Mouse (Mus musculus): ENCODE measurements around the gene Panx3. TPM values are rescaled to one million over a fixed set of nuclear protein-coding genes. Genes with fewer than 3 reads are reported as not detected.

The Panx3 gene
- polyA plus RNA-seq, 1 experiment, result not detected

DNA sequence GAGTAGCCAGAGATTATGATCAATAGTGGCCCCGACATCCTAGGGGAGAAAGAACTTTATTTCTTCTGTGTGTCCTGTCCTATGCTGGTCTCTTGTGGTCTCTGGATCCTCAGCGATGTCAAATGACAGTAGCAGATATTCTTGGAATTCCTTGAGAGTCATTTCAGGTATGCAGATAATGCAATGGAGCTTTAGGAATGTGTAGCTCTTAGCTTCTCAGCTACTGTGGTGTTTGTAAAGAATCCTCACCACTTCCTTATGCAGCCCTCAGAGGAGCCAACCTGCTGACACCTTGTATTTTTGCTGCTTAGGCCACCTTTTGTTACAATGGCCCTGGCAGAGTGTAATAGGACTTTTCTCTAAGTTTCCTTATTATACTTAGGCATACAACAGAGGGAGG is 4.4 kb downstream of the Panx3 start:
- TF ChIP-seq FLI1 (IDR thresholded peaks at IDR 0.05; ENCODE audit: low read length) (no peak), GATA1 (IDR thresholded peaks at IDR 0.05; ENCODE audit: borderline replicate concordance, low read length) (no peak)

DNA sequence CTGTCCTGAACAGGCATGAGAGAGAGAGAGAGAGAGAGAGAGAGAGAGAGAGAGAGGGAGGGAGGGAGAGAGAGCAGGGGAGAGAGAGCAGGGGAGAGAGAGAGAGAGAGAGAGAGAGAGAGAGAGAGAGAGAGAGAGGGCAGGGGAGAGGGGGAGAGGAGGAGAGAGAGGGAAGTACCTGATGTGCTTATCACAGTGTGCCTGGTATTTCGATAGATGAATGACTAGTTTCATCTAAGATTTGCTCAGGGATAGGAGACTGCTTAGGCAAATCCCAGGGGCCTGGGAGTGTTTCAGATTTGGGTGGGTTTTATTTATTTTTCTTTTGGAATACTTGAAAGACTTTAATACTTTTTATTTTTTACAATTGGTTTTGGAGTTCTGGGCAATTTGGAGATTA is 5.8 kb downstream of the Panx3 start:
- peaks cover 11% of the 10 kb centered on the region; the same call in 1 of the 2 replicates for H3K4me1 ChIP-seq
- H3K4me3 ChIP-seq (replicated peaks), result no peak overlapping the region

More for the DNA sequence above, 4.4 kb downstream of the Panx3 start:
- peaks cover 3% of the 10 kb centered on the region for H3K4me1 ChIP-seq
- H3K36me3 ChIP-seq (replicated peaks; ENCODE audit: low read length), result no peaks in the 10 kb centered on the region
- H3K27me3 ChIP-seq (replicated peaks), result peaks cover 32% of the 10 kb centered on the region
- H3K4me3 ChIP-seq (replicated peaks), result no peak overlapping the region
- H3K9me3 ChIP-seq, result no peaks in the 10 kb centered on the region

DNA sequence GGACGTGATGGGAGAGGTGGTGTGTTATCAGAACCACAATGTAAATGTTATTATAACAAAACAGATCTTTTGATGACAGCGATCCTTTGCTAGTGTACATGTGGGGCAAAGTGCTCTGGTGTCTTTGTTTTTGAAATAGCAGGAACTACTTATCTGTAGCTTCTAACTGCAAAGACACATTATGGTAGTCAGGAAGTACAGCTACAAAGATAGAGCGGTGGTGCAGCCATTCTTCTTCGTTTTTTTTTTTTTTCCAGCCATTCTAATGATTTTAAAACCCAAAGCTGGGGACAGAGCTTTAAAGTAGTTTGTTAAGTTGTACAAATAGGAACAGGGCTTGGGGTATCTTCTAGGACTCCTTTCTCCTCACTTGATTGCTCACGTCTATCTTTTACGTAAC is 9.6 kb downstream of the Panx3 start:
- Histone ChIP-seq H3K4me3 (replicated peaks) (no peak overlapping the region), H3K9me3 (no peaks in the 10 kb centered on the region), H3K27me3 (replicated peaks) (peaks cover 12% of the 10 kb centered on the region), H3K36me3 (replicated peaks; ENCODE audit: low read length) (peaks cover 10% of the 10 kb centered on the region), H3K4me1 (peaks cover 20% of the 10 kb centered on the region; the same call in 1 of the 2 replicates)
- TF ChIP-seq FLI1 (IDR thresholded peaks at IDR 0.05; ENCODE audit: low read length) (no peak), GATA1 (IDR thresholded peaks at IDR 0.05; ENCODE audit: borderline replicate concordance, low read length) (no peak)

More for the DNA sequence above, 5.8 kb downstream of the Panx3 start:
- no peaks in the 10 kb centered on the region for H3K9me3 ChIP-seq
- TF ChIP-seq GATA1 (IDR thresholded peaks at IDR 0.05; ENCODE audit: borderline replicate concordance, low read length) (no peak), FLI1 (IDR thresholded peaks at IDR 0.05; ENCODE audit: low read length) (no peak)
- H3K27me3 ChIP-seq (replicated peaks), result peaks cover 25% of the 10 kb centered on the region
- H3K36me3 ChIP-seq (replicated peaks; ENCODE audit: low read length), result no peaks in the 10 kb centered on the region

DNA sequence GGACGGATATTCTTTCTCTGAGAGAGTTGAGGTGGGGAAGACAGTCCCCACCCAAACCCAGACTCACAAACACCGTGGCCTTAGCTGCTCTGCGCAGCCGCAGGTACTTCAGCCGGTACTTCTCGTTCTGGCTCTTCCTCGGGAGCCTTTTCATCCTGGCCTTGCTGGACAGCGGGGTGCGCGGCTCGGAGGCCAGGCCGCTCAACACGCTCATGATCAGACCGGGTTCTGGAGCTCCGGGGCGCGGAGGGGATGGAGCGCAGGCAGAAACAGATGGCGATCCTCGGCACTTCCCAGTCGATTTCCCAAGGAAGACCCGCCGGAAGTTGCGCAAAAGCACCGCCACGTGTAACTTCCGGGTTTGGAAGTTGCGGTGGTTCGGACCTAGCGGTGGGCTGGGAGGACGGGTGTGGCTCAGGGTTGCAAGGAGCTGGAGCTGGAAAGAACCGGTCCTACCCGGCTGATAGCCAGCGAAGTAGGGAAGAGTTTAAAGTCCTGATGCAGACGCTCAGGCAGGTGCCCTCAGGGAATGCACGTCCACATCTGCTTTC is 12.0 kb downstream of the Panx3 start, which contains the start of gene Tbrg1:
TSS of gene Tbrg1 (minus strand) at position 382 of the 551 bp plus-strand sequence.
- H3K36me3 ChIP-seq (replicated peaks; ENCODE audit: low read length), result peaks cover 34% of the 10 kb centered on the region
- peaks cover 20% of the 10 kb centered on the region; the same call in 1 of the 2 replicates for H3K4me1 ChIP-seq
- no peaks in the 10 kb centered on the region for H3K9me3 ChIP-seq
- TF ChIP-seq FLI1 (IDR thresholded peaks at IDR 0.05; ENCODE audit: low read length) (peak; percentile 75; the same call in 1 of the 2 replicates), GATA1 (IDR thresholded peaks at IDR 0.05; ENCODE audit: borderline replicate concordance, low read length) (no peak)
- H3K27me3 ChIP-seq (replicated peaks), result peaks cover 6% of the 10 kb centered on the region
- H3K4me3 ChIP-seq (replicated peaks), result peak within 1 kb of the TSS; percentile 96

DNA sequence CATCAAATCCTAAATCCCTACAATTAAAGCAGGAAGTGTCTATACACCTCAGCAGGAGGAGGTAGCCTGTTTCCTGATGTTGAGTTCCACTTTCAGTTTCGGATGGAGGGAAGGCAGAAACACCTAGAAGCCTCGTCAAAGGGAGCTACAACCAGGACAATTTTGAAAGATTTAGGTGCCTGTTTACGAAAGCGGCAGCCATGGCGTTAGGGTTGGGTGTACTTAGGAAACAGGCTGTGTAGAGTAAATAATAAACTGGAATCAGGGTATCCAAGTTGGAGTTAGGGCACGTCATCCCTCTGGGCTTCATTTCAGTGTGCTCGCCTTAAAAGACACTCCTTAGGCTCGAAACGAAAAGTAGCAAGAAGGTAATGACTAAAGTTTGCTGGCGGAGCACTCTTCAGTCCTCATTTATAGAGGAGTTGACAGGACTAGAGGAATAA is 12.6 kb downstream of the Panx3 start:
- TF ChIP-seq GATA1 (IDR thresholded peaks at IDR 0.05; ENCODE audit: borderline replicate concordance, low read length) (no peak), FLI1 (IDR thresholded peaks at IDR 0.05; ENCODE audit: low read length) (no peak)
- H3K4me3 ChIP-seq (replicated peaks), result peak overlapping the region; percentile 96
- no peaks in the 10 kb centered on the region for H3K9me3 ChIP-seq
- H3K27me3 ChIP-seq (replicated peaks), result peaks cover 5% of the 10 kb centered on the region
- H3K4me1 ChIP-seq, result peaks cover 20% of the 10 kb centered on the region; the same call in 1 of the 2 replicates
- H3K36me3 ChIP-seq (replicated peaks; ENCODE audit: low read length), result peaks cover 40% of the 10 kb centered on the region

DNA sequence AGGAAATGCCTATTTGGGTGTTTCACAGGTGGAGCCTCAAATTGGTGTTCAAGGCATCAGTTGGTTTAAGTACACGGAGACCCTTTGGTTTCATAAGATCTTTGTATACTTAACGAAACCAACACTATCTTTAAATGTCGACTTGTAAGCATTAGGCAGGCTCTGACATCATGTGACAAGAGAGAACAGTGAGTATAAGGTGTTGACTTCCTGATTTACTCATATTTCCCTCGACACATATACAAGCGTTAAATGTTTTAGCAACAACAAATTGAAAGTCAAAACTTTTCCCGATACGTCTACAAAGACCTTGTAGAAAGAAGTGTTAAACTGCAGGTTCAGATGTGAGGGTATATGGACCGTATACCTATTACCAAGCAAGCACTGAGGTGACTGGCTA is 13.1 kb downstream of the Panx3 start:
- H3K27me3 ChIP-seq (replicated peaks), result no peaks in the 10 kb centered on the region
- TF ChIP-seq GATA1 (IDR thresholded peaks at IDR 0.05; ENCODE audit: borderline replicate concordance, low read length) (no peak), FLI1 (IDR thresholded peaks at IDR 0.05; ENCODE audit: low read length) (no peak)
- H3K36me3 ChIP-seq (replicated peaks; ENCODE audit: low read length), result peaks cover 45% of the 10 kb centered on the region
- peaks cover 20% of the 10 kb centered on the region; the same call in 1 of the 2 replicates for H3K4me1 ChIP-seq
- H3K9me3 ChIP-seq, result no peaks in the 10 kb centered on the region
- H3K4me3 ChIP-seq (replicated peaks), result peak overlapping the region; percentile 96

DNA sequence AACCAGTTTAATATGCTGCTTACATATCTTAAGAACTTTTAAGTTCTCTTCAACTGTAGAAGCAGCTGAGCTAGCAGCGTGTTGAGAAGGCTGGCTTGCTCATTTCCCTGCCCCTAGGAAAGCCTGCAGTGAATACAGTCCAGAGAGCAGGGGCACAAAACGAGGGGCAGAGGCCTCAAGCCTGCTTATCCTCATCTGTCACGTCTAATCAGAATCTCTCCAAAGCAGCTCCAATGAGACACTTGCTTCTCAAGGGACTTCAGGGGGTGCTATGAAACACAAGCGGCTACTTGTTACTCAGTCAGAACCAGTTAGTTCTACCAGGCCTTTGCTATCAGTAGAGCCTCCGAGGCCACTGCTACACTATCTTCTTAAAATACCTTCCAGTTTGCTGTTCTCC is 15.2 kb downstream of the Panx3 start:
- no peak for TF ChIP-seq FLI1 (IDR thresholded peaks at IDR 0.05; ENCODE audit: low read length)
- no peak for TF ChIP-seq GATA1 (IDR thresholded peaks at IDR 0.05; ENCODE audit: borderline replicate concordance, low read length)
- no peaks in the 10 kb centered on the region for H3K27me3 ChIP-seq (replicated peaks)
- peaks cover 66% of the 10 kb centered on the region for H3K36me3 ChIP-seq (replicated peaks; ENCODE audit: low read length)
- no peaks in the 10 kb centered on the region for H3K9me3 ChIP-seq
- peaks cover 13% of the 10 kb centered on the region; the same call in 1 of the 2 replicates for H3K4me1 ChIP-seq
- H3K4me3 ChIP-seq (replicated peaks), result no peak overlapping the region

DNA sequence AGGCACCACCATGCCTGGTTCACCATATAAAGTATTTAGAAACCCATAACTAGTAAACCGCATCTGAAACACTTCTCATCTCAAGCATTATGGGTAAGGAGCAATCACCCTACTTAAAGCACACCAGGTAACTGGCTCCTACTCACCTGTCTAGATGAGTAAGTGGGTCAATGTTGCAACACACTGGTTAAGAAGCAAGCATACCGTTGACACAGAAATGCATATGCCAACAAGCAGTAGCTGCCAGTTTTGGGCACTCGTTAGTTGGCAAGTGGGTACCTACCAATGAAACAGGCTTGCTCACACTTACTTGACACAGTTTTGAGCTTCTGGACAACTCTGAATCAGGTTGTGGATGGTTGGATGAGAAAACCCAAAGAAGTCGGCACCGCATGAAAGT is 18.4 kb downstream of the Panx3 start:
- TF ChIP-seq GATA1 (IDR thresholded peaks at IDR 0.05; ENCODE audit: borderline replicate concordance, low read length), result no peak
- no peak for TF ChIP-seq FLI1 (IDR thresholded peaks at IDR 0.05; ENCODE audit: low read length)
- Histone ChIP-seq H3K4me3 (replicated peaks) (no peak overlapping the region), H3K36me3 (replicated peaks; ENCODE audit: low read length) (peaks cover 98% of the 10 kb centered on the region)

DNA sequence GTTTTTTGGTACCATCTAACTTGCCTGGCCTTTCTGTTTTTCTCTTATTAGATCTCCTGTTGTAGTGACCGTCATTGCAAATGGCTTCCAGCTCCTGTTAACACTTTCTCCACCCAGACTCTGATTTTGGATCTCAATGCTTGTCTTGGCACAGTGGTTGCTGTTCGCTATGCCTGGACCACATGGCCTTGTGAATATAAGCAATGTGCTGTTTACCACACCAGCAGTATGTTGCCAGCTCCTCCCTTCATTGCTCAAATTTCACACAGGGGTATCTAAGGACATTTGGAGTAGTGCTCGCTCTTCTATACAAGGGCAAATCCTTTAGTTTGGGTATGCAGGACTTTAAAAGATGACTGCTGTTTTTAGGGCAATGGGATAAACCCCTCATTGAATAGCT is 22.8 kb downstream of the Panx3 start:
- TF ChIP-seq GATA1 (IDR thresholded peaks at IDR 0.05; ENCODE audit: borderline replicate concordance, low read length) (no peak), FLI1 (IDR thresholded peaks at IDR 0.05; ENCODE audit: low read length) (no peak)
- no peaks in the 10 kb centered on the region for H3K27me3 ChIP-seq (replicated peaks)
- no peaks in the 10 kb centered on the region for H3K4me1 ChIP-seq
- H3K36me3 ChIP-seq (replicated peaks; ENCODE audit: low read length), result peaks cover 100% of the 10 kb centered on the region
- no peaks in the 10 kb centered on the region for H3K9me3 ChIP-seq
- H3K4me3 ChIP-seq (replicated peaks), result no peak overlapping the region

More for the DNA sequence above, 18.4 kb downstream of the Panx3 start:
- no peaks in the 10 kb centered on the region for H3K9me3 ChIP-seq
- H3K4me1 ChIP-seq, result peaks cover 5% of the 10 kb centered on the region; the same call in 1 of the 2 replicates
- H3K27me3 ChIP-seq (replicated peaks), result no peaks in the 10 kb centered on the region

DNA sequence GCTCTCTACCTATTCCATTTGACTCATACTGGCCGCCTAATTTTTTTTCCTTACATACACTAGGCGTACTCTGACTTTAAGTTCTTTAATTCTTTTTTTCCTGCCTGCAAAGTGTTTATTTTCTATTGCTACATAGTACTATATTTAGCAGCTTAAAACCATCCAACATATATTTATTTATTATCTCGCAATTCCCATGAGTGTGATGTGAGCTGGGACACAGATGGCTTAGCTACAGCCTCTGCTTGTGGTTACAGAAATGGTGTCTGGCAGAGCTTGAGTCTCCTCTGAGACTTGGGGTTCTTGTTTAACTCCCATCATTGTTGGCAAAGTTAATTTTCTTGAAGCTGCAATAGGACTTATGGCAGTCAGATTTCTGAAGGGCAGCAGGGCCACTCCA is 30.3 kb downstream of the Panx3 start:
- Histone ChIP-seq H3K4me3 (replicated peaks) (no peak overlapping the region), H3K9me3 (no peaks in the 10 kb centered on the region), H3K36me3 (replicated peaks; ENCODE audit: low read length) (peaks cover 93% of the 10 kb centered on the region), H3K4me1 (peaks cover 41% of the 10 kb centered on the region), H3K27me3 (replicated peaks) (no peaks in the 10 kb centered on the region)
- TF ChIP-seq FLI1 (IDR thresholded peaks at IDR 0.05; ENCODE audit: low read length), result no peak
- no peak for TF ChIP-seq GATA1 (IDR thresholded peaks at IDR 0.05; ENCODE audit: borderline replicate concordance, low read length)

Data from megakaryocyte, embryonic 14.5 days (primary cell).